Comparison of ENCODE assay signal across 8 mouse cellular contexts in the genomic region with DNA sequence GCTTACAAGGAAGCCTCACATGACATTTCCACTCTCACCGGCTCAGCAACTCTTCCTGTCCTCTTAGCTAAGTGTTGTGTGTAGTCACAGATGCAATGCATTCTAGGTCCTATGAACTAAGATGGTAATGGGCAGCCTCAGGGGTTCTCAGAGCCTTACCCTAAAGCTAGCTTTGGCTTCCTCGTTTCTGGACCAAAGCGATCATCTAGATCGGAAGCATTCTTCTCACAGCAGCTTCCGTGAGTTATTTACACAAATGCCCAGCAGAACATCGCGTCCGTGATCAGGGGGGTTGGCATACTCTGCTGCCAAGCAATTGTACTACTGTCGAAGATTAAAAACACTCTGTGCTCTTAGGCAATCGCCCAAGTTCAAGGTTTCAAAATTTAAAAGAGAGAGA. TPM values are rescaled to one million over a fixed set of nuclear protein-coding genes. Genes with fewer than 3 reads are reported as not detected.
A peak's percentile ranks its signal among the peaks of the same experiment; 100 is the strongest.
DNase-seq lines count a peak whose midpoint lies in the region; ATAC-seq and TF ChIP-seq lines count a peak whose summit lies in the region.

No protein-coding gene starts in this region.

- ATAC-seq in embryonic facial prominence, embryonic 15.5 days (ENCODE audit: insufficient number of reproducible peaks, low FRiP score, low TSS enrichment, low read depth), result no peak
- ATAC-seq in hematopoietic stem cell, adult 5-6 weeks (replicated peaks in 1 of 2; ENCODE audit: insufficient read depth in 1 of 2, low FRiP score in 2 of 2, low TSS enrichment in 1 of 2, low read depth in 1 of 2, poor library complexity in 2 of 2, severe bottlenecking in 2 of 2), result peak; percentile 23 to 24
- ATAC-seq in liver, embryonic 11.5 days (replicated peaks; ENCODE audit: low FRiP score), result no peak

- H3K9me3 ChIP-seq in embryonic facial prominence, embryonic 15.5 days (replicated peaks), result no peaks in the 10 kb centered on the region
- no peaks in the 10 kb centered on the region for H3K9me3 ChIP-seq in liver, embryonic 11.5 days (ENCODE audit: control insufficient read depth, low read length)

- H3K4me1 ChIP-seq in embryonic facial prominence, embryonic 15.5 days, result peaks cover 13% of the 10 kb centered on the region
- H3K4me1 ChIP-seq in liver, embryonic 11.5 days (replicated peaks; ENCODE audit: control insufficient read depth, insufficient read depth, low read length), result peaks cover 5% of the 10 kb centered on the region

- peak overlapping the region; percentile 77 for H3K4me2 ChIP-seq in embryonic facial prominence, embryonic 15.5 days (replicated peaks)
- peak overlapping the region; percentile 82 for H3K4me2 ChIP-seq in liver, embryonic 11.5 days

- no peak for TF ChIP-seq CTCF in left cerebral cortex, adult 2 months (IDR thresholded peaks at IDR 0.05)

- H3K36me3 ChIP-seq in embryonic facial prominence, embryonic 15.5 days, result no peaks in the 10 kb centered on the region
- H3K36me3 ChIP-seq in liver, embryonic 11.5 days (ENCODE audit: control insufficient read depth, insufficient read depth, low read length), result no peaks in the 10 kb centered on the region

- intact Hi-C loops in left cerebral cortex, adult 2 months (cut with DNase I), result loop anchor here (1.0 kb wide), 1 partner anchor 33 kb away; no protein-coding TSS in a partner anchor
- intact Hi-C loops in left cerebral cortex, postnatal 10 days (cut with DNase I), result loop anchor here (5.0 kb wide), 1 partner anchor 33 kb away; no protein-coding TSS in a partner anchor

- DNase-seq in left cerebral cortex, adult 2 months (ENCODE audit: extremely low spot score in 1 of 2, low spot score in 2 of 2), result no peak
- no peak for DNase-seq in left cerebral cortex, postnatal 10 days (ENCODE audit: extremely low spot score in 1 of 2, low spot score in 2 of 2)
- no peak for DNase-seq in liver, embryonic 11.5 days (ENCODE audit: low spot score)
- peak; percentile 43 for DNase-seq in naive thymus-derived CD4-positive, alpha-beta T cell, adult 2 months (ENCODE audit: low read depth)
- DNase-seq in cerebellum, adult 18-20 months, result no peak
- DNase-seq in layer of hippocampus, adult 8-10 months (ENCODE audit: low spot score in 2 of 2), result no peak

- H3K27me3 ChIP-seq in embryonic facial prominence, embryonic 15.5 days, result no peaks in the 10 kb centered on the region
- H3K27me3 ChIP-seq in liver, embryonic 11.5 days (replicated peaks; ENCODE audit: control insufficient read depth, insufficient read depth, low read length), result no peaks in the 10 kb centered on the region

- peak overlapping the region; percentile 49 for H3K4me3 ChIP-seq in left cerebral cortex, adult 2 months
- H3K4me3 ChIP-seq in embryonic facial prominence, embryonic 15.5 days (replicated peaks), result peak overlapping the region; percentile 49
- peak overlapping the region; percentile 59 for H3K4me3 ChIP-seq in liver, embryonic 11.5 days (ENCODE audit: low read depth, low read length)

- no peak overlapping the region for H3K9ac ChIP-seq in embryonic facial prominence, embryonic 15.5 days
- H3K9ac ChIP-seq in liver, embryonic 11.5 days (ENCODE audit: low read depth, low read length), result peak overlapping the region; percentile 55

- WGBS in embryonic facial prominence, embryonic 15.5 days, result 15% methylated on average over 10 of the region's 10 CpGs
- 10% methylated on average over 10 of the region's 10 CpGs for WGBS in liver, embryonic 11.5 days

- peak overlapping the region; percentile 64 for H3K27ac ChIP-seq in left cerebral cortex, adult 2 months
- no peak overlapping the region for H3K27ac ChIP-seq in embryonic facial prominence, embryonic 15.5 days (replicated peaks)
- H3K27ac ChIP-seq in liver, embryonic 11.5 days (ENCODE audit: low read depth, low read length), result no peak overlapping the region

RNA-seq across cellular contexts. Expression of a gene that starts 19.1 kb away (rescaled TPM):
- 10 to 100 TPM; 33.8 to 47.2 TPM for total RNA-seq in left cerebral cortex, adult 2 months (2021)
- total RNA-seq in left cerebral cortex, postnatal 10 days (2021), result 10 to 100 TPM; 23.5 to 29.7 TPM
- 13.9 and 16.6 TPM in 2 replicates for polyA plus RNA-seq in embryonic facial prominence, embryonic 15.5 days (2015; fragmentation: Nextera tagmentation; extraction: Ambion mirVana)
- total RNA-seq in hematopoietic stem cell, adult 5-6 weeks (2017), result 22.7 and 38.3 TPM in 2 replicates
- 17.5 and 20.3 TPM in 2 replicates for polyA plus RNA-seq in liver, embryonic 11.5 days (2014; fragmentation: Nextera tagmentation; extraction: Ambion mirVana)
- 10 to 100 TPM; 42.5 to 50.7 (median 45.4) TPM for total RNA-seq in layer of hippocampus, adult 8-10 months (2022)

Comparison
In these comparisons a context has a peak if more than half of its experiments do, and no peak if none do; other contexts are left out.
1. ATAC-seq: peak in hematopoietic stem cell, adult 5-6 weeks (2 of 2); none in embryonic facial prominence, embryonic 15.5 days (single experiment) and liver, embryonic 11.5 days (single experiment).
2. Peak in every context shown above with its lines, with median percentiles within 50 percentile points of each other: H3K4me3 ChIP-seq.